Mouse (Mus musculus) heart, embryonic 16.5 days (tissue): ENCODE data around the gene F13b. TPM values are rescaled to one million over a fixed set of nuclear protein-coding genes. Genes with fewer than 3 reads are reported as not detected.

ENCODE experiments used
- ATAC-seq: fragments of 200-750 bp; cut with Nextera tagmentation; replicated peaks from 2 replicates; pipeline ENCODE4 v1.8.0; 2017; ENCODE audit warnings: moderate number of reproducible peaks; ENCODE audit not compliant: insufficient read depth, low FRiP score; ENCODE audit errors: extremely low read depth
- H3K27ac ChIP-seq: fragments of 300-500 bp; sonication (generic); 2 replicates; pipeline ENCODE4 v1.5.1; 2014; ENCODE audit warnings: mild to moderate bottlenecking, low read length, control low read depth, moderate library complexity
- H3K27me3 ChIP-seq: fragments of 300-500 bp; sonication (generic); 2 replicates; pipeline ENCODE4 v1.6.1; 2014; ENCODE audit warnings: low read length, mixed read lengths; ENCODE audit not compliant: control insufficient read depth, insufficient read depth
- H3K36me3 ChIP-seq: fragments of 300-500 bp; sonication (generic); 2 replicates; pipeline ENCODE4 v1.6.1; 2014; ENCODE audit not compliant: control insufficient read depth, insufficient read depth
- H3K4me1 ChIP-seq: fragments of 300-500 bp; sonication (generic); 2 replicates; pipeline ENCODE4 v1.6.1; 2014; ENCODE audit warnings: low read length, mixed read lengths; ENCODE audit not compliant: control insufficient read depth, insufficient read depth
- H3K4me2 ChIP-seq: fragments of 300-500 bp; sonication (generic); 2 replicates; pipeline ENCODE4 v1.6.1; 2014; ENCODE audit warnings: low read depth, mild to moderate bottlenecking, control low read depth, low read length
- H3K4me3 ChIP-seq: fragments of 300-500 bp; sonication (generic); 2 replicates; pipeline ENCODE4 v1.5.1; 2014; ENCODE audit warnings: mild to moderate bottlenecking, control low read depth, low read length
- H3K9ac ChIP-seq: fragments of 300-500 bp; sonication (generic); 2 replicates; pipeline ENCODE4 v1.6.1; 2014; ENCODE audit warnings: low read length, control low read depth
- H3K9me3 ChIP-seq: fragments of 300-500 bp; sonication (generic); replicated peaks from 2 replicates; pipeline ENCODE4 v1.6.1; 2016; ENCODE audit warnings: low read length; ENCODE audit not compliant: control insufficient read depth
- WGBS: fragments of 180-500 bp; shearing (Covaris S2); extraction: QIAGEN DNeasy Blood & Tissue Kit; methylation state at CpG from one replicate; pipeline ENCODE4 v1.1.7; 2014; 5-methylcytosine and 5-hydroxymethylcytosine counted together
- polyA plus RNA-seq: library from polyadenylated mRNA; unstranded; fragments of >200 nt; fragmentation: Nextera tagmentation; extraction: Ambion mirVana; gene quantifications from 2 replicates; pipeline ENCODE4 v1.2.1, GENCODE M21; 2015

The F13b gene
- polyA plus RNA-seq, 1 experiment from 2014 or later, result not detected

DNA sequence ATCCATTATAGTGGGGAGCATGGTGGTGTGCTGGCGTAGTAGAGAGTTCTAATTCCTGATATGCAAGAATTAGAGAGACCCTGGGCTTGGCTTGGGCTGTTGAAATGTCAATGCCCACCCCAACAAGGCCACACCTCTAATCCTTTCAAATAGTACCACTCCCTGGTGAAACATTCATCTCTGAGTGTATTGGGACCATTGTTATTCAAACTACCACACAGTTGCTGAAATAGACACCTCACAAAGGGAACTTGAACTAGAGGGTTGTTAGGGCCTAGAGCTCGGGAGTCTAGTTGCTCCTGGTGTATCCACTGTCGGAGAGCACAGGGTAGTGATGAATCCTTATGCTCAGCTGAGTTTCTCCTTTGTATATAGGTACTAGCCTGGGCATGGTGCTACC lies 6.9 kb upstream of the F13b start:
- Histone ChIP-seq H3K9me3 (no peaks in the 10 kb centered on the region), H3K9ac (no peak overlapping the region), H3K27ac (no peak overlapping the region), H3K4me1 (no peaks in the 10 kb centered on the region), H3K36me3 (peaks cover 43% of the 10 kb centered on the region), H3K4me2 (no peak overlapping the region), H3K27me3 (no peaks in the 10 kb centered on the region), H3K4me3 (no peak overlapping the region)
- 90% methylated on average over 3 of the region's 3 CpGs for WGBS
- no peak for ATAC-seq

DNA sequence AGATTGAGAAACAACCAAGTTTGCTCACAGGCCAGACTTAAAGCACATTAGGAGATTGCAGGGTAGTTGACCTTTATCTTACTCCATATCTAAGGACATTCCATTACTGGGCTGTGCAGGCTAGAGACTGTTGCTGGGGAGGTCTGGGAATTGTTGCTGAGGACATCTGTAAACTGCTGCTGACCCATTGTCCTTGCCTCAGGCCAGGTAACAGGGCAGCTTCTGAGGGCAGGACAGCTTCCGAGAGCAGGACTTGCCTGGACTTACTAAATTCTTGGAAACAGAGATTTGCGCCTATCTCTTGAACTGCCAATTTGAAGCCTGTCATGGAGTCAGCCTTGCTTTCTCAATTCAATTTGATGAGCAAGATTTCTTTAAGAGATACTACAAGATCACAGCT lies 6.1 kb upstream of the F13b start:
- Histone ChIP-seq H3K27me3 (no peaks in the 10 kb centered on the region), H3K9ac (no peak overlapping the region), H3K9me3 (no peaks in the 10 kb centered on the region), H3K4me1 (no peaks in the 10 kb centered on the region), H3K27ac (no peak overlapping the region), H3K36me3 (peaks cover 36% of the 10 kb centered on the region), H3K4me3 (no peak overlapping the region), H3K4me2 (no peak overlapping the region)
- ATAC-seq, result no peak
- WGBS, result 80% methylated on average over 2 of the region's 2 CpGs

DNA sequence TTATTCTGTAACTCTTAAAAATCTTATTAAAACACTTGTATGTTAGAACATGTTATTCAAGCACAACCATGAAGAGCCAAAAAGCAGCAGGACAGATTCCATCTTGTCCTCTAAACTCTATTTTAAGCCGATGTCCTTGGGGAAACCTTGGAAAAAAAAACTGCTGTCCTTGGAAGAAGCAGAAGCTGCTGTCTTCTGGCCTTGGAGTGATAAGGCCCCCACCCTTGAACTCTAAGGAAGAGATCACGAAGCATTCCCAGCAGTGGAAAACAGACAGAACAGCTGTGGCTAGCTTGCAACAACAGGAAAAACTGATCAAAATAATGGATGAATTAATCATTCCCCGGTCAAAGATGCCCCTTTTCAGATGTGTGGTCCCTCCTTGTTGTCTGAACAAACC lies 5.3 kb upstream of the F13b start:
- no peak for ATAC-seq
- H3K4me3 ChIP-seq, result no peak overlapping the region
- no peaks in the 10 kb centered on the region for H3K27me3 ChIP-seq
- H3K4me1 ChIP-seq, result no peaks in the 10 kb centered on the region
- H3K4me2 ChIP-seq, result no peak overlapping the region
- H3K9ac ChIP-seq, result no peak overlapping the region
- no peak overlapping the region for H3K27ac ChIP-seq
- peaks cover 32% of the 10 kb centered on the region for H3K36me3 ChIP-seq
- H3K9me3 ChIP-seq, result no peaks in the 10 kb centered on the region
- WGBS, result 70% methylated on average over 3 of the region's 3 CpGs

DNA sequence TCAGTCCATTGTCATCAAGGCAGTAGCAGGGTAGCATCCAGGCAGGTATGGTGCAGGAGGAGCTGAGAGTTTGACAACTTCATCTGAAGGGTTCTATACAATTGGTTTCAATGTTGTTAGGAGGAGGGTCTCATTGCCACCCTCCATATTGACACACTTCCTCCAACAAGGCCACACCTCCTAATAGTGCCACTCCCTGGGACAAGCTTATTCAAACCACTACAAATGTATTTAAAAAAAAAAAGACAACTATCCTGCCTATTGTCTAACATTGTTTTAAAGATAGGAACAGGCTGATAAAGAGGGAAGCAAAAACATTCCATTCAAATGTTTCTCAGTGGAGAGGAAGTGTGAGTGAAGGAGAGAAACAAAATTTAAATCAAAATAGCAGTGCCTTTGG lies 1.8 kb upstream of the F13b start:
- no peaks in the 10 kb centered on the region for H3K9me3 ChIP-seq
- no peak overlapping the region for H3K9ac ChIP-seq
- no peaks in the 10 kb centered on the region for H3K4me1 ChIP-seq
- peaks cover 9% of the 10 kb centered on the region; the same call in 1 of the 2 replicates for H3K36me3 ChIP-seq
- no peak overlapping the region for H3K4me2 ChIP-seq
- H3K4me3 ChIP-seq, result no peak overlapping the region
- H3K27me3 ChIP-seq, result no peaks in the 10 kb centered on the region
- ATAC-seq, result no peak
- no peak overlapping the region for H3K27ac ChIP-seq

DNA sequence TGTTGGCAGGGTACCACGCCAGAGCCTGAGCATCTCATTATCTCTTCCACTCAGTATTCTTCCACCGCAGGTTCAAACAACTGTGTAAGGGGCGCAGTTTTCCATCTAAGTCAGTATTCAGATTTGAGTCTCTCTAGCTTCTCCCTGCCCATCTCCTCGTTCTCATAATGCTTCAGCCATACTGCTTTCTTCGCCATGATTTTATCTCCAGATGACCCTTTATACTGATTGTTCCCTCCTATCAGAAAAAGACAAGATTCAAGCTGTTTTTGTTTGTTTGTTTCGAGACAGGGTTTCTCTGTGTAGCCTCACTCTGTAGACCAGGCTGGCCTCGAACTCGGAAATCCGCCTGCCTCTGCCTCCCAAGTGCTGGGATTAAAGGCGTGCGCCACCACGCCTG lies 13.1 kb downstream of the F13b start:
- 85% methylated on average over 12 of the region's 12 CpGs for WGBS

DNA sequence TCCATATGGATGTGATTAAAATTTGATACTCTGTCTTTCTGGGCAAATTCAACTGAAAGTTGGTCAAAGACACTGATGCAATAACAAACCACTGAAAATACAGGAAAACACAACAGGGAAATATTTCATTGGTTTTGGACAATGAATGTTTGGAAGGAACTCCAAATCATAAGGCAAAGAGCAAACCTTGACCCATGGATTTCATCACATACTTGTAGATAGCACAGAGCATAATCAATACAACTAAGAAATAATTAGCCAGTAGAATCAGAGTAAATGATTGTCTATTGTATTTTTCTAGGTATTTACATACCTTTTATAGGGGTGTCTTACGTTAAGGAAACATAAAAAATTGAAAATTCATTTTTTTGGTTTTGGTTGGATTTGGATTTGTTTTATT lies 47.0 kb downstream of the F13b start:
- Histone ChIP-seq H3K4me3 (no peak overlapping the region), H3K27me3 (no peaks in the 10 kb centered on the region), H3K4me1 (no peaks in the 10 kb centered on the region), H3K9ac (no peak overlapping the region), H3K4me2 (no peak overlapping the region), H3K27ac (no peak overlapping the region), H3K36me3 (no peaks in the 10 kb centered on the region), H3K9me3 (no peaks in the 10 kb centered on the region)
- 64% methylated on average over 1 of the region's 1 CpGs for WGBS
- ATAC-seq, result no peak

More for the DNA sequence above, 13.1 kb downstream of the F13b start:
- Histone ChIP-seq H3K9ac (no peak overlapping the region), H3K27me3 (no peaks in the 10 kb centered on the region), H3K36me3 (no peaks in the 10 kb centered on the region), H3K4me1 (no peaks in the 10 kb centered on the region), H3K4me3 (no peak overlapping the region), H3K9me3 (no peaks in the 10 kb centered on the region), H3K4me2 (no peak overlapping the region), H3K27ac (no peak overlapping the region)
- no peak for ATAC-seq

DNA sequence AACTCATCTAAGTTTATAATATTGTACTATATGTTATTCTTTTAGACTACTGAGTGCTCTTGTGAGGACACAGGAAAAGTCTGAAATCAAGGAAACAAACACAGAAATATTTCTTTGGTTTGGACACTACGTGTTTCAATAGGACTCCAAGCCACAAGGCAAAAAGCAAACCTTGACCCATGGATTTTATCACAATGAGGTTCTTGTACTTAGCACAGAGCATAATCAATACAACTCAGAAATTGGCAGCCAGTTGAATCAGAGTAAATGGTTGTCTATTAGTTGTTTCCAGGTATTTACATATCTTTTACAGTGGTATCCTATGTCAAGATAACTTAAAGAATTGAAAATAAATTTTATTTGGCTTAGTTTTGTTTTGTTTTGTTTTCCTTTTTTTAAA lies 49.8 kb downstream of the F13b start:
- Histone ChIP-seq H3K27me3 (no peaks in the 10 kb centered on the region), H3K36me3 (no peaks in the 10 kb centered on the region), H3K4me1 (no peaks in the 10 kb centered on the region), H3K27ac (no peak overlapping the region), H3K9ac (no peak overlapping the region), H3K4me3 (no peak overlapping the region), H3K9me3 (no peaks in the 10 kb centered on the region), H3K4me2 (no peak overlapping the region)
- ATAC-seq, result no peak
- 77% methylated on average over 1 of the region's 1 CpGs for WGBS

DNA sequence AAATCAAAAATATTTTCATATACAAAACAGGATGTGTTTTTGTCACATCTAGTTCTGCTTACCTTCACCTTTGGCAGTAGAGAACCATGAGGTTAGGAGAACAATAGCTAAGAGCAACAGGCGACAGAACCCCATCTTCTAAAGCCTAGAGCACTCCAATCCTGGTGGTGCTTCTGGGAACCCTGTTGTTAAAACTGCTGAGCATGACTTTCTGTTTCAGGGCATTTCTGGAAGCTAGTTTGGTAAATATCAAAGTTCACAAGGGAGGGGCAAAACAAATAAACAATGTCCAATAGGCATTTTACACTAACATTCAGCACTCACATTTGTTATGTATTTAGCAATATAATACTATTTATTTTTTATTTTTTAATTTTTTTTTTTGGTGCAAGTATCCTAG lies 58.5 kb downstream of the F13b start, which contains the start of gene Cfhr1:
Gene Cfhr1 (minus strand): TSS at position 249 of the 400 bp plus-strand sequence.
- Histone ChIP-seq H3K27ac (no peak within 1 kb of the TSS), H3K4me3 (no peak within 1 kb of the TSS), H3K27me3 (no peaks in the 10 kb centered on the region), H3K4me1 (no peaks in the 10 kb centered on the region), H3K9me3 (no peaks in the 10 kb centered on the region), H3K36me3 (no peaks in the 10 kb centered on the region), H3K9ac (no peak within 1 kb of the TSS), H3K4me2 (no peak within 1 kb of the TSS)
- 64% methylated on average over 1 of the region's 1 CpGs for WGBS
- ATAC-seq, result no peak
